In the genomic region with DNA sequence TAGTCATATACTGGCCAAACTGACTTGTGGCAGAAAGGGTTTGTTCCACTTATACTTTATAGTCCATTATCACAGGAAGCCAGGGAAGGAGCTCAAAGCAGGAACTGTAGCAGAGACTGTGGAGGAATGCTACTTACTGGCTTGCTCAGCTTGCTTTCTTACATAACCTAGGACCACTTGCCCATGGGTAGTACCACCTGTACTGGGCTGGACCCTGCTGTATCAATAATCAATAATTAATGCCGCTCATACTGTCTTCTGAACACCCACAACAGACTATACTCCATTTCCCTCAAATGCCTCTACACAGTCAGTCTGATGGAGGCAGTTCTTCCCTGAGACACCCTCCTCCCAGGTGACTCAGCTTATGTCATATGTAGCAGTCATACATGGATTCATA, we compare ENCODE assay signal across 20 mouse cellular contexts.
"Had no signal": no experiment of that assay in that cellular context is flagged by ENCODE, and none has a peak within 500 bp of the region (broad histone marks: within the 10 kb centered on the region; RNA-seq: fewer than 3 reads in every experiment).

No protein-coding gene starts in this region.

- DNase-seq: liver, postnatal 0 days; lung, adult 2 months; lung, postnatal 14 days; lung, postnatal 36 days; retina, postnatal 1 day; right cerebral cortex, adult 18-20 months; right cerebral cortex, postnatal 25 days; right cerebral cortex, postnatal 4 days; spleen, adult 18-20 months; thymus, adult 18-20 months; thymus, postnatal 14 days; thymus, postnatal 36 days had no signal

- H3K4me3 ChIP-seq: liver, embryonic 15.5 days; lung, embryonic 15.5 days; megakaryocyte, embryonic 14.5 days; midbrain, embryonic 13.5 days; midbrain, embryonic 15.5 days had no signal

- H3K4me2 ChIP-seq: liver, embryonic 15.5 days; lung, embryonic 15.5 days; midbrain, embryonic 11.5 days; midbrain, embryonic 13.5 days; midbrain, embryonic 15.5 days had no signal

- ATAC-seq: liver, postnatal 0 days; lung, postnatal 0 days; midbrain, embryonic 13.5 days; midbrain, embryonic 15.5 days had no signal

- H3K27me3 ChIP-seq: liver, embryonic 15.5 days; lung, embryonic 15.5 days; megakaryocyte, embryonic 14.5 days; midbrain, embryonic 13.5 days; midbrain, embryonic 15.5 days had no signal

- H3K9ac ChIP-seq: liver, embryonic 15.5 days; liver, postnatal 0 days; lung, embryonic 15.5 days; midbrain, embryonic 13.5 days; midbrain, embryonic 15.5 days had no signal

- H3K4me1 ChIP-seq: lung, embryonic 15.5 days; midbrain, embryonic 13.5 days; midbrain, embryonic 15.5 days had no signal

- H3K27ac ChIP-seq: liver, embryonic 15.5 days; lung, embryonic 15.5 days; macrophage; midbrain, embryonic 13.5 days; midbrain, embryonic 15.5 days had no signal

- H3K9me3 ChIP-seq: liver, embryonic 15.5 days; lung, embryonic 15.5 days; megakaryocyte, embryonic 14.5 days; midbrain, embryonic 13.5 days; midbrain, embryonic 15.5 days had no signal
